Mouse (Mus musculus): ENCODE measurements around the gene Hist2h4. TPM values are rescaled to one million over a fixed set of nuclear protein-coding genes. Genes with fewer than 3 reads are reported as not detected.

The Hist2h4 gene
- 0.89 TPM for polyA plus RNA-seq (2012; fragmentation: generic; extraction: Trizol)
- long read RNA-seq, experiment 1 = 0 reads
- long read RNA-seq, experiment 2 = 0 reads

- Histone ChIP-seq H3K36me3 (ENCODE audit: control insufficient read depth, insufficient read depth) (no peaks in the 10 kb centered on the region), H3K79me2 (ENCODE audit: control insufficient read depth, insufficient read depth) (no peaks in the 10 kb centered on the region), H3K27me3 (ENCODE audit: control insufficient read depth, insufficient read depth, insufficient read length) (no peaks in the 10 kb centered on the region), H3K4me3 (ENCODE audit: insufficient read depth, poor library complexity, severe bottlenecking) (peak within 1 kb of the TSS; percentile 39), H3K79me3 (ENCODE audit: low read depth) (no peaks in the 10 kb centered on the region), H3ac (ENCODE audit: control insufficient read depth, insufficient read length, low read depth) (peak within 1 kb of the TSS; percentile 76)
- TF ChIP-seq CEBPB (IDR thresholded peaks at IDR 0.05; ENCODE audit: low read depth) = peak; percentile 99
- TF ChIP-seq FOSL1 (IDR thresholded peaks at IDR 0.05; ENCODE audit: insufficient read depth, low read length, poor library complexity, severe bottlenecking) = no peak
Measured at GRCm38 (mm10) chr3:96262979-96263550, at the start of gene Hist2h4. TSS of gene Hist2h4 (minus strand) at chr3:96263311.

- Histone ChIP-seq H3K79me3 (ENCODE audit: low read depth) (no peaks in the 10 kb centered on the region), H3K79me2 (ENCODE audit: control insufficient read depth, insufficient read depth) (no peaks in the 10 kb centered on the region), H3ac (ENCODE audit: control insufficient read depth, insufficient read length, low read depth) (no peak overlapping the region), H3K4me3 (ENCODE audit: insufficient read depth, poor library complexity, severe bottlenecking) (no peak overlapping the region), H3K36me3 (ENCODE audit: control insufficient read depth, insufficient read depth) (no peaks in the 10 kb centered on the region), H3K27me3 (ENCODE audit: control insufficient read depth, insufficient read depth, insufficient read length) (no peaks in the 10 kb centered on the region)
- TF ChIP-seq MYOG (IDR thresholded peaks at IDR 0.05; ENCODE audit: control insufficient read depth, extremely low read depth, insufficient read length) (no peak), USF1 (IDR thresholded peaks at IDR 0.05; ENCODE audit: low read depth) (no peak)
Measured at GRCm38 (mm10) chr3:96312341-96313098, 49.4 kb upstream of the Hist2h4 start.

DNA sequence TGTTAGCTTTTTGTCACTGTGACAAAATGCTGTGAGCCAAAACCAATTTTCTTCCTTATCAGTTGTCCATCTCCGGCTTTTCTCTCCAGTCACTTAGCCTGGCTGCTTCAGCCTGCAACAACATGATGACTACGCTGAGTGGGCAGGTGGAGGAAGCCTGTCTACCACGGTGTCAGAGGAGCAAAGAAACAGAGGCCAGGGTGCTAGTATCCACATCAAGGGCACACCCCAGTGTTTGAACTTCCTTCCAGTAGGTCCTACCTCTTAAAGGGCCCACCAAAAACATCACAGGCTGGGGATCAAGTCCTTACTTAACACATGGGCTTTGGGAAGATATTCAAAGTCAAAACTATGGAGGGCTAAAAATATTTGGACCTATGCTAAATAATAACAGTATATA is 46.3 kb upstream of the Hist2h4 start:
- no peaks in the 10 kb centered on the region for H3K79me2 ChIP-seq (ENCODE audit: control insufficient read depth, insufficient read depth)
- H3ac ChIP-seq (ENCODE audit: control insufficient read depth, insufficient read length, low read depth) = no peak overlapping the region
- no peaks in the 10 kb centered on the region for H3K27me3 ChIP-seq (ENCODE audit: control insufficient read depth, insufficient read depth, insufficient read length)
- H3K4me3 ChIP-seq (ENCODE audit: insufficient read depth, poor library complexity, severe bottlenecking) = no peak overlapping the region
- no peaks in the 10 kb centered on the region for H3K79me3 ChIP-seq (ENCODE audit: low read depth)
- H3K36me3 ChIP-seq (ENCODE audit: control insufficient read depth, insufficient read depth) = no peaks in the 10 kb centered on the region
- TF ChIP-seq CEBPB (IDR thresholded peaks at IDR 0.05; ENCODE audit: low read depth) = no peak
- no peak for TF ChIP-seq FOSL1 (IDR thresholded peaks at IDR 0.05; ENCODE audit: insufficient read depth, low read length, poor library complexity, severe bottlenecking)
- TF ChIP-seq MAX (IDR thresholded peaks at IDR 0.05) = no peak
- no peak for TF ChIP-seq MYOG (IDR thresholded peaks at IDR 0.05; ENCODE audit: control insufficient read depth, extremely low read depth, insufficient read length)
- no peak for TF ChIP-seq USF1 (IDR thresholded peaks at IDR 0.05; ENCODE audit: low read depth)
- TF ChIP-seq CTCF (IDR thresholded peaks at IDR 0.05; ENCODE audit: control insufficient read depth, insufficient read depth, insufficient read length) = no peak
- TF ChIP-seq MYOD1 (IDR thresholded peaks at IDR 0.05; ENCODE audit: control insufficient read depth, insufficient read length, low read depth) = no peak

- Histone ChIP-seq H3K4me3 (ENCODE audit: insufficient read depth, poor library complexity, severe bottlenecking) (no peak overlapping the region), H3K27me3 (ENCODE audit: control insufficient read depth, insufficient read depth, insufficient read length) (no peaks in the 10 kb centered on the region), H3K79me2 (ENCODE audit: control insufficient read depth, insufficient read depth) (no peaks in the 10 kb centered on the region), H3K36me3 (ENCODE audit: control insufficient read depth, insufficient read depth) (no peaks in the 10 kb centered on the region), H3ac (ENCODE audit: control insufficient read depth, insufficient read length, low read depth) (no peak overlapping the region), H3K79me3 (ENCODE audit: low read depth) (no peaks in the 10 kb centered on the region)
- no peak for TF ChIP-seq MAX (IDR thresholded peaks at IDR 0.05)
- TF ChIP-seq CTCF (IDR thresholded peaks at IDR 0.05; ENCODE audit: control insufficient read depth, insufficient read depth, insufficient read length) = no peak
- TF ChIP-seq FOSL1 (IDR thresholded peaks at IDR 0.05; ENCODE audit: insufficient read depth, low read length, poor library complexity, severe bottlenecking) = no peak
Measured at GRCm38 (mm10) chr3:96306506-96306905, 43.4 kb upstream of the Hist2h4 start.

DNA sequence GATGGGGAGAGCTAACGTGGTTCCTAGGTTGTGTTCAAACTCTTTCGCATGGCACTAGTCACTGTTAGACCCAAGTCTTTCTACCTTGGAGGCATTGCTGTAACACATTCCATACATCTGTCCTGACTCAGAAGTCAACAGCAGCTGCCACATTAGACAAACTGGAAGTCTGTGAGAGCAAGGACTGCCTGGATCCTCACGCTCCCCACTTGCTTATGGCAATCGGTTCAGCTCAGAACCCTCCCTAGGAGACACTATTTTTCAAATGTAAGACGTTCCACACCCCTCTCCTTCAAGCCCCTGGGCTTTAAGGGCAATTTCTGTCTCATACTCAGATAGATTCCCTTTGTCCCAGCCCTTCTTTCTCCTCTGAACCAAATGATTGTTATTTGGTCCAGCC is 39.0 kb upstream of the Hist2h4 start:
- Histone ChIP-seq H3ac (ENCODE audit: control insufficient read depth, insufficient read length, low read depth) (no peak overlapping the region), H3K4me3 (ENCODE audit: insufficient read depth, poor library complexity, severe bottlenecking) (no peak overlapping the region), H3K79me2 (ENCODE audit: control insufficient read depth, insufficient read depth) (no peaks in the 10 kb centered on the region), H3K79me3 (ENCODE audit: low read depth) (no peaks in the 10 kb centered on the region), H3K36me3 (ENCODE audit: control insufficient read depth, insufficient read depth) (no peaks in the 10 kb centered on the region), H3K27me3 (ENCODE audit: control insufficient read depth, insufficient read depth, insufficient read length) (no peaks in the 10 kb centered on the region)
- no peak for TF ChIP-seq MAX (IDR thresholded peaks at IDR 0.05)
- TF ChIP-seq MYOD1 (IDR thresholded peaks at IDR 0.05; ENCODE audit: control insufficient read depth, insufficient read length, low read depth) = no peak
- TF ChIP-seq USF1 (IDR thresholded peaks at IDR 0.05; ENCODE audit: low read depth) = no peak
- TF ChIP-seq CTCF (IDR thresholded peaks at IDR 0.05; ENCODE audit: control insufficient read depth, insufficient read depth, insufficient read length) = no peak
- TF ChIP-seq FOSL1 (IDR thresholded peaks at IDR 0.05; ENCODE audit: insufficient read depth, low read length, poor library complexity, severe bottlenecking) = no peak
- TF ChIP-seq MYOG (IDR thresholded peaks at IDR 0.05; ENCODE audit: control insufficient read depth, extremely low read depth, insufficient read length) = no peak
